Mouse (Mus musculus): ENCODE measurements around the gene Ncf2.

The Ncf2 gene

GRCm38 (mm10) chr1:152795688-152796255 is 4.2 kb upstream of the Ncf2 start:
- in situ Hi-C loops (cut with MboI): loop anchor here (10.0 kb wide), 1 partner anchor 109 kb away; the partner anchor contains the start of gene Smg7

- in situ Hi-C loops (cut with MboI): loop anchor here (10.0 kb wide), 1 partner anchor 108 kb away; the partner anchor contains the start of gene Smg7
Observed at GRCm38 (mm10) chr1:152796683-152797263, 3.2 kb upstream of the Ncf2 start.

DNA sequence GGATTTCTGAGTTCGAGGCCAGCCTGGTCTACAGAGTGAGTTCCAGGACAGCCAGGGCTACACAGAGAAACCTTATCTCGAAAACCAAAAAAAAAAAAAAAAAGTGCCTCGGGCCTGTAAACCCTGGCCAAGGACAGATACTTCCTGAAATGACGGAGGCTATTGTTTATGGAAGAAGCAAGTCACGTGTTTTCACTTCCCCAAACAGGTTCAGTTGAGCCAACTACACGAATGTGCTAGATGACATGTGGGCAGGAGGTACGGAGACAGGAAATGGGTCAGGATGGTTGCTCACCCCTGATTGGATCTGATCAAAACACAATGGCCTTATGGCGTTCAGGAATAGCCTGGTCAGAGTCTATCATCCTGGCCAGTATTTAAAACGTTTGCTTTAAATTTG is 1.9 kb upstream of the Ncf2 start:
- in situ Hi-C loops (cut with MboI): loop anchor here (10.0 kb wide), 1 partner anchor 107 kb away; the partner anchor contains the start of gene Smg7

- in situ Hi-C loops (cut with MboI): no loop called here
Observed at GRCm38 (mm10) chr1:152800633-152801176, 711 bp downstream of the Ncf2 start.

DNA sequence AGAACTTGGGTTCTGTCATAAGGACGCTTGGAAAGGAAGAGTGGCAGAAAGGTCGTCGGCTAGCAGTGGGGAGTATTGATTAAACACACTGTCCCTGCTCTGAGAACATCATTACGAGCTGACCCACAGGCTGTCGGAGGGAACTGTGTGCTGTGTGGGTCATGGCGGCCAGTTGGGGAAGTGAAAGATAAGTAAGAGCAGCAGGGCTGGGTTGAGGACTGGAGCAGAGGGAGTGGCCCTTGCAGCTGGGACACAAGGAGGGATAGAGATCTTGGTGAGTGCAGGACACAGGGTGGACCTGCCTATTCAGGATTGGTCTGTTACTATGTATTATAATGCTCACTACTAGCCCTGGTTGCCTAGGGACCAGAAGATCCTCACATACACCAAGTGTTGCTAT is 4.9 kb downstream of the Ncf2 start:
- in situ Hi-C loops (cut with MboI): no loop called here

- in situ Hi-C loops (cut with MboI): no loop called here
Observed at GRCm38 (mm10) chr1:152807619-152808391, 7.8 kb downstream of the Ncf2 start.

GRCm38 (mm10) chr1:152808392-152808680 is 8.3 kb downstream of the Ncf2 start:
- in situ Hi-C loops (cut with MboI): no loop called here

DNA sequence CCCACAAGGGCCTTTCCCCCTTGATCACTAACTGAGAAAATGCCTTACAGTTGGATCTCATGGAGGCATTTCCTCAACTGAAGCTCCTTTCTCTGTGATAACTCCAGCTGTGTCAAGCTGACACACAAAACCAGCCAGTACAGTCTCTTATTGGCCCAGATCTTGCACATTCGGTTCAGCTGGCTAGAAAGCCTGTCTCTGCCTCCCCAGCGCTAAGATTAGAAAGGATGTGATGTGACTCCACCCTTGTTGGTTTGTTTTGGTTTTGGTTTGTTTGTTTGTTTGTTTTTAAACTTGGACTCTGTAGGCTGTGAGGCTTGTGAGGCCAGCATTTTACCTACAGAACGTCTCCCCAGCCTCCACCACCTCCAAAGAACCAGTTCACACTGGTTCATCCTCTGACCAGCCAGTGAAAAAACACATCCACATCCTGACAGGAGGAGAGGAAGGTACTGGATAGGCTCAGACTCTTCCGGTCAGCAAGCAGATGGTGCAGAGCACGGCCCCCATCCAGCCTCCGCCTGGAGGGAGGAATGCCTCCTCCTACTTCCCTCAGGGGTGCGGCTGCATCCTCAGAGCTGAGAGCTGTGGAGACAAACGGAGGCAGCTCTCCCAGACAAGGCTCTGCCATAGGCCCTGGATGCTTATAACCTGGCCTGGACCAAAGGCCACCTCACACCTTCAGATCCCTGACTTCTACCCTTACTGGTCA is 9.7 kb downstream of the Ncf2 start:
- in situ Hi-C loops (cut with MboI): no loop called here

DNA sequence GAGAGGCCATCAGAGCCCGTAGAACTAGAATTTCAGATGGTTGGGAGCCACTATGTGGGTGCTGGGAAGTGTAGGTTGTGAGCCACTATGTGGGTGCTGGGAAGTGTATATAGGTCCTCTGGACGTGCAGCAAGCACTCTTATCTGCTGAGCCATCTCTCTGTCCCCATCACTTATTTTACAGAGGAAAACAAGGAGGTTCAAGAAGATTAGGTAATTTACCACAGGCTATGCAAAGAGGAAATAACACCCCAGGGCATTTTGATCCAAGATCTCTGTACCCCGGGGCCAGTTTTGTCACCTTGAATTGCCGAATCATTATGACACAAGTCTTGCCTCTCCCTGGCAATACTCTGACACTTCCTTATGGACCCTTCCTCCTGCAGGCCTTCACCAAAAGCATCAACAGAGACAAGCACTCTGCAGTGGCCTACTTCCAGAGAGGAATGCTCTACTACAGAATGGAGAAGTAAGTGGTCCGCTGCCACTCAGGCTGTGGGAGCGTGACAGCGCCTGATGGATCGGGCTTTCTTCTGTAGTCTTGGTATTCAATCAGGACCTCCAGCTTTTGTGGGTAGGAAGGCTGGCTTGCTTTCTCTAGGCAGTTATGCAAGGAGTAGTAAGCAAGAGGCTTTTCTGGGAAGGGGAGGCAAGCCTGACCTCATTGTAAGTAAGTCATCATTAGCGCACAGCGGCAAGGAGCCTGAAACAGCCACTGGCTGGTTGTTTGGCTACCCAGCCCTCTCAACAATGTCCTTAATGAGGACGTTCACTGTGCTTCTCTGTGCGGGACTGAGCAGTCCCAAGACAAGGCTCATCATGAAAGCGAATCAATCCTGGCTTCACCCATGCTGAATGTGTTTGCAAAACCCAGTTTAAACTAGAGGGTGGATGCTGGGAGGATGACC is 10.8 kb downstream of the Ncf2 start:
- in situ Hi-C loops (cut with MboI): no loop called here

DNA sequence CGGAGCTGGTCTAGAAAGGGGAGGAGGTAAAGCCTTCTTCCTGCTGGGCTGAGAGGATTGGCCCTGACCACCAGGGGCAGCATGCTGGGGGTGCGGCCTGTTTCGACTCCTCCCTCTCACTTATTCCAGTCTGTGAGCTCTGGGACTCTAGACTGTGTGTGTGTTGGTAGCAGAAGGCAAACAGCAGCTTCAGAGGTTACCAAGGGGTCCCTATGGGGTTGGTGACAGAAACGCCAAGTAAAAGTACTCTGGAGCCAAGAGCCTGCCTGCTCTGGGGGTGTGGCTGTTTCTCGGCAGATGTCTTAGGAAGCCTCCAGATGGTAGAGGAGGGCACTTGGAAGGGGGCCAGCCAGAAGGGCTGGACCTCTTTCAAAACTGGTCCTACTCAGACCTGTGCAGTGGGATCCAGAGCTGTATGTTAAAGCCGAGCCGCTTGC is 15.3 kb downstream of the Ncf2 start:
- in situ Hi-C loops (cut with MboI): no loop called here

- in situ Hi-C loops (cut with MboI): no loop called here
Observed at GRCm38 (mm10) chr1:152817027-152817769, 17.2 kb downstream of the Ncf2 start.

DNA sequence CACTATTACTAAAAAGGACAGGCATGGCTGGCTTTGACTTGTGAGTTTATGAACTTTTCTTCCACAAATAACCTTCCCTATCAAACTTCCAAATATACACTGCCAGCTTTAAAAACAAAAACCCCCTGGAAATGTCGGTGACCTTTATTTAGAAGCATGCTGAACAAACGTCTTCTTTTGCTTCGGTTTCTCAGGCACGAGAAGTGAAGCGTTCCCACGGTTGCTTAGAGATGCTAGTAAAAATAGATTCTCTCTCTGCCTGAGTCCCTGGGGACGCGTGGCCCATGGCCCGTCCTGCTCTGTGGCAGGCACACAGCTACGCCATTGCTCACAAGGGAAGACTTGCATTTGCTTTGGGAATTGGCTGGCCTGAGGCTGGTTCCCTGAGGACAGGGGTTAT is 17.8 kb downstream of the Ncf2 start:
- in situ Hi-C loops (cut with MboI): no loop called here

- in situ Hi-C loops (cut with MboI): no loop called here
Observed at GRCm38 (mm10) chr1:152819558-152819957, 19.6 kb downstream of the Ncf2 start.

DNA sequence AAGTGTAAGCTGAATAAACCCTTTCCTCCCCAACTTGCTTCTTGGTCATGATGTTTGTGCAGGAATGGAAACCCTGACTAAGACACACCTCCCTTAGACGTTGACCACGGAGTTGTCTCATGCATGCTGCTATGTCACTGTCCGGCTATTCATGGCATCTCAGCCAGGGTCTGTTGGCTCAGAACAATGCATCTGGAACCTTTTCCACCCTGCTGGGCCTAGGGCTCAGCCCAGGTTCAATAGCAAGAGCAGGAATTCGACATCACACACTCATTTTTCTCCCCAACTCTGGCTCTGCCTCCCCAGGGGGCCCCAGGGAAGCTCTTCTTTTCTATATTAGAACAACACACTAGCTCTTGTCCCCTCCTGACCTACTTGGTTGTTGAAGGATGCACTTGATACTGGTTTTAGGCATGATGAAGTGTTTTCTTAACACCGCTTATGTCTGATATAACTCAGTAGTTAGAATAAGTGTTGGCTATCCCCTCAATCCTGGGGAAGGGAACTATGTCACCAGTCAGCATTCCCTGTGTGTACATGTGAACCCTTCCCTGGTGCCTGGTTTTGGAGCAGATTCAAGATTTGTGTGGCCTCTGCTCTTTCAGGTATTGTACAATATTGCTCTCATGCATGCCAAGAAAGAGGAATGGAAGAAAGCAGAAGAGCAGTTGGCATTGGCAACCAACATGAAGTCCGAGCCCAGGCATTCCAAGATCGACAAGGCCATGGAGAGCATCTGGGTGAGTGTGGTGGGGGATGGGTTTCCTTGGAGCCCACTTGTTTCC is 21.1 kb downstream of the Ncf2 start:
- in situ Hi-C loops (cut with MboI): no loop called here

GRCm38 (mm10) chr1:152821746-152822145 is 21.8 kb downstream of the Ncf2 start:
- in situ Hi-C loops (cut with MboI): no loop called here

GRCm38 (mm10) chr1:152824206-152824605 is 24.2 kb downstream of the Ncf2 start:
- in situ Hi-C loops (cut with MboI): no loop called here

- in situ Hi-C loops (cut with MboI): no loop called here
Observed at GRCm38 (mm10) chr1:152826446-152826845, 26.5 kb downstream of the Ncf2 start.

GRCm38 (mm10) chr1:152828168-152828567 is 28.2 kb downstream of the Ncf2 start:
- in situ Hi-C loops (cut with MboI): no loop called here

DNA sequence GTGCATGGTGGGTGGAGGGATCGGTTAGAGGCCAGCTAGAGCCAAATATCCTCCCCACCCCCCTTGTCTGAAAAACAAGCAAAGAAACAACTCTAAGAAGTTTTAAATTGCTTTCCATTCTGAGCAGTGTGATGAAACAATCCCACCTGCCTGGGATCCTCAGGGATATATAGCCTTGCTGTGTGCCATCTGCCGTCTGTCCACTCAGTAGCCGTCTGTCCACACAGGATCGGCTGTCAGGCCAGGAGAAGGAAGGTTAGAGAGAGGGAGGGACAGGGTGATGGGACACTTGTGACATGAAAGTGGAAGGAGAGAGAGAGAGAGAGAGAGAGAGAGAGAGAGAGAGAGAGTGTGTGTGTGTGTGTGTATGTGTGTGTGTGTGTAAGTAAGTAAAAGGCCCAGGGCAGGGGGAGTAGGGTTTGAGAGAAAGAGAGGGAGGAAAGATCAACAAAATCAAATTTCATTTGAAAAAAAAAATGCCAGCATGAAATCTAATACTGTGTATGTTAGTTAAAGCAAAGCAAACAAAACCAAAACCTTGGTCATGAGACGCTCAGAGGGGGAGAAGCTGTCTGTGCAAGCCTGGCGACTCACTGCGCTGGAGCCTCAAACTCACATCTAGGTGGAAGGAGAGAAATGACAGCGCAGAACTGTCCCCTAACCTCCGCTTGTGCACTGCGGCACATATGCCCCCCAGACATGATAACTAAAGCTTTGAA is 28.8 kb downstream of the Ncf2 start:
- in situ Hi-C loops (cut with MboI): no loop called here
